Mouse (Mus musculus): ENCODE results near the gene Gba. TPM values are rescaled to one million over a fixed set of nuclear protein-coding genes. Genes with fewer than 3 reads are reported as not detected.

The Gba gene
- total and polyA plus RNA-seq, 3 experiments, result 49.1 to 55.0 TPM; not detected in 1

DNA sequence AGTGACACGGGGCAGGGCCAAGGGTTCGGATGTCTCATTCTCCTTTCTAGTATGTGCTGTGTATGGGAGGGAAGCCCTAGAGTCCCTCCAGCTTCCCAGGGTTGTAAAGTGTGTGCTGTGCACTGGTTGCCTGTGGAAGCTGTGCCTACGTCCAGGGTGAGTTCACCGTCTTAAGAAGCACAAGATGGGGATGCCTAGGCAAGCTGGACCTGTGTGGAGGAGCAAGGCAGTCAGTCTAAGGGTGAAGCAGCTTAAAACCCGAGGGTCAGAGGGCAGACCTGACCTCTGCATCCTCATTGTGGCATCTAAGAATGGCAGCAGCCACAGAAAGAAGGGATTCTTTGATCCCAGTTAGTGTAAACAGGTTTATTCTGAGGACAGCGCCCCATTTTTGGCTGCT lies 6.0 kb downstream of the Gba start:
- Histone ChIP-seq H3K27ac (ENCODE audit: control insufficient read depth, low read depth, low read length) (no peak overlapping the region), H3K36me3 (ENCODE audit: control insufficient read depth in 1 of 2, insufficient read depth in 2 of 2, low read length in 2 of 2) (peaks cover 0 to 5% of the 10 kb centered on the region in 2 experiments; a peak in 3 of 4 replicates), H3K9ac (ENCODE audit: control insufficient read depth, low read depth, low read length, poor library complexity, severe bottlenecking) (no peak overlapping the region), H3K27me3 (ENCODE audit: control insufficient read depth in 1 of 2, insufficient read depth in 2 of 2, low read length in 2 of 2) (no peaks in the 10 kb centered on the region), H3K79me2 (ENCODE audit: control insufficient read depth, insufficient read depth, low read length, poor library complexity) (peaks cover 10% of the 10 kb centered on the region), H3K9me3 (replicated peaks; ENCODE audit: insufficient read depth, low read length) (no peaks in the 10 kb centered on the region), H3K4me3 (ENCODE audit: control insufficient read depth in 1 of 2, insufficient read depth in 1 of 2, low read depth in 2 of 2, low read length in 2 of 2) (no peak overlapping the region), H3K4me1 (ENCODE audit: control insufficient read depth in 1 of 2, insufficient read depth in 2 of 2, low read length in 2 of 2) (peaks cover 0 to 8% of the 10 kb centered on the region in 2 experiments; a peak in 3 of 4 replicates)
- DNase-seq (ENCODE audit: low read depth, low spot score), result no peak
- TF ChIP-seq MYC (IDR thresholded peaks at IDR 0.05; ENCODE audit: low read depth, low read length) (no peak), ZMIZ1 (IDR thresholded peaks at IDR 0.05; ENCODE audit: low read depth, low read length) (peak; percentile 55)

DNA sequence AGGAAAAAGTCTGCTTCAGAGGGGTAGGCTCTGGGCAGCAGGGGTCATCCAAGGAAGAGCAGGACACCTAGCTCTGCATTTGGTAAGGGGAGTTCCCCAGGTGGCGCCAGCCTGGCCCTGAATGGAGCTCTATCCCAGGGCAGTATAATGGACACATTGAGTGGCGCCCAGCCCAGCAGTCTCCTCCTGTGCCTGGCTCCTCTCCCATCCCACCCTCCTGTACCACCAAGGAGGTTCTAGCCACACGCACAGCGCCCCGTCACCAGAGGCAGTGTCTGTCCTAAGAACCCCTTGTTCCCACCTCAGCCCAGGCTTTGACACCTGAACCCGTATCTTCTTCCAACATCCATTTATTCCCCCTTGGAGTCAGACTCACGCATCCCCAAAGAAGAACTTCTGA lies 7.0 kb downstream of the Gba start:
- peak in 1 of 2 experiments; percentile 44; a peak in 1 of 4 replicates for TF ChIP-seq POLR2A (IDR thresholded peaks at IDR 0.05; ENCODE audit: control insufficient read depth in 1 of 2, insufficient read depth in 1 of 2, low read depth in 1 of 2, low read length in 2 of 2, poor library complexity in 1 of 2)
- TF ChIP-seq EP300 (IDR thresholded peaks at IDR 0.05; ENCODE audit: low read depth in 1 of 2, low read length in 2 of 2), result no peak
- Histone ChIP-seq H3K79me2 (ENCODE audit: control insufficient read depth, insufficient read depth, low read length, poor library complexity) (peaks cover 10% of the 10 kb centered on the region), H3K9me3 (replicated peaks; ENCODE audit: insufficient read depth, low read length) (no peaks in the 10 kb centered on the region), H3K4me1 (ENCODE audit: control insufficient read depth in 1 of 2, insufficient read depth in 2 of 2, low read length in 2 of 2) (peaks cover 0 to 8% of the 10 kb centered on the region in 2 experiments; a peak in 3 of 4 replicates), H3K27me3 (ENCODE audit: control insufficient read depth in 1 of 2, insufficient read depth in 2 of 2, low read length in 2 of 2) (no peaks in the 10 kb centered on the region), H3K36me3 (ENCODE audit: control insufficient read depth in 1 of 2, insufficient read depth in 2 of 2, low read length in 2 of 2) (peaks cover 0 to 5% of the 10 kb centered on the region in 2 experiments; a peak in 3 of 4 replicates), H3K9ac (ENCODE audit: control insufficient read depth, low read depth, low read length, poor library complexity, severe bottlenecking) (no peak overlapping the region), H3K27ac (ENCODE audit: control insufficient read depth, low read depth, low read length) (no peak overlapping the region), H3K4me3 (ENCODE audit: control insufficient read depth in 1 of 2, insufficient read depth in 1 of 2, low read depth in 2 of 2, low read length in 2 of 2) (no peak overlapping the region)
- DNase-seq (ENCODE audit: low read depth, low spot score), result no peak

DNA sequence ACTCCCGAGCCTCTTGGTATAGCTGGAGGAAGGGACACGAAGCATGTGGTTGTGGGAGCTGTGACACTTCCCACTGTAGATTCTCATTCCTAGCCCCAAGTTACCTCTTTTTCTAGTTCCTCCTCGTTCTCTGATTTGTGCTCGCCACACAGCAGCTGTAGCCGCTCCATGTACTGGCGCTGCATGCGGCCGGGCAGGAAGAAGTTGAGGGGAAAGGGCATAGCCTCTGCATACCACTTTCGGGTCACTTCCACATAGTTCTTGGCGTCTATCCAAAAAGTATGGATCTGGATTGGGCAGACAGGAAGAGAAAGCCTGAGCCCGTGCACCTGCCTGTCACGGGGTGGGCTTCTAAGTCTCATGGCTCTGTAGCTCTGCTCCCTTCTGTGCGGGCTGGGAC lies 7.4 kb downstream of the Gba start:
- peaks cover 0 to 6% of the 10 kb centered on the region in 2 experiments; a peak in 3 of 4 replicates for H3K36me3 ChIP-seq (ENCODE audit: control insufficient read depth in 1 of 2, insufficient read depth in 2 of 2, low read length in 2 of 2)

DNA sequence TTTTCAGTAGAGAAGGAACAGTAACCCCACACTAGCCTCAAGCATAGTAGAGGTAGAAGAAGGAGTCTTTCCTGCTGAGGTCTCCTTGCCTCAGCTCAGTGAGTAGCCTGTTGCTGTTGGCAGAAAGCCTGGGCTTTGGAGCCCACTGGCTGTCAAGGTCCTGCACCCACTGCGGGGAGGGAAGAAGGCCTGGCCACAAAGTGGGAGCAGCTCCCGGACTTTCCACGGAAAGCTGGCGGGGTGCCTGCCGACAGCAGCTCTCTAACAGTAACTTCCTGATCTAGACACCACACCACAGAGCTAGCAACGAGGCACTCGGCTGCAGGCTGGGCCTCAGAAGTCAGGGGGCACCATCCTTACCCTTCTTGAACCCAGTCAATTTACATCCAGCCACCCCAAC lies 8.0 kb downstream of the Gba start:
- TF ChIP-seq BHLHE40 (IDR thresholded peaks at IDR 0.05; ENCODE audit: borderline replicate concordance, low read depth, low read length), result no peak
- TF ChIP-seq CHD2 (IDR thresholded peaks at IDR 0.05; ENCODE audit: low read length), result no peak
- TF ChIP-seq MYB (IDR thresholded peaks at IDR 0.05; ENCODE audit: low read depth, low read length), result no peak
- TF ChIP-seq ZMIZ1 (IDR thresholded peaks at IDR 0.05; ENCODE audit: low read depth, low read length), result no peak
- no peak for TF ChIP-seq TBP (IDR thresholded peaks at IDR 0.05; ENCODE audit: low read depth, low read length)
- no peak for TF ChIP-seq SMC3 (IDR thresholded peaks at IDR 0.05; ENCODE audit: low read depth, low read length)
- TF ChIP-seq POLR2AphosphoS5 (IDR thresholded peaks at IDR 0.05; ENCODE audit: borderline replicate concordance, low read depth, low read length), result no peak
- TF ChIP-seq MXI1 (IDR thresholded peaks at IDR 0.05; ENCODE audit: low read depth, low read length), result no peak
- TF ChIP-seq RCOR1 (IDR thresholded peaks at IDR 0.05; ENCODE audit: low read depth, low read length), result no peak
- no peak for TF ChIP-seq NRF1 (IDR thresholded peaks at IDR 0.05; ENCODE audit: insufficient read depth, low read depth, low read length, poor library complexity, severe bottlenecking)
- TF ChIP-seq TCF12 (IDR thresholded peaks at IDR 0.05; ENCODE audit: low read depth, low read length), result no peak
- TF ChIP-seq ZNF384 (IDR thresholded peaks at IDR 0.05; ENCODE audit: low read depth, low read length), result no peak
- no peak for TF ChIP-seq ZKSCAN1 (IDR thresholded peaks at IDR 0.05; ENCODE audit: low read depth, low read length)
- TF ChIP-seq ETS1 (IDR thresholded peaks at IDR 0.05; ENCODE audit: low read depth, low read length), result no peak
- DNase-seq (ENCODE audit: low read depth, low spot score), result no peak
- Histone ChIP-seq H3K36me3 (ENCODE audit: control insufficient read depth in 1 of 2, insufficient read depth in 2 of 2, low read length in 2 of 2) (peaks cover 0 to 9% of the 10 kb centered on the region in 2 experiments; a peak in 3 of 4 replicates), H3K9me3 (replicated peaks; ENCODE audit: insufficient read depth, low read length) (no peaks in the 10 kb centered on the region), H3K4me3 (ENCODE audit: control insufficient read depth in 1 of 2, insufficient read depth in 1 of 2, low read depth in 2 of 2, low read length in 2 of 2) (no peak overlapping the region), H3K27me3 (ENCODE audit: control insufficient read depth in 1 of 2, insufficient read depth in 2 of 2, low read length in 2 of 2) (no peaks in the 10 kb centered on the region), H3K79me2 (ENCODE audit: control insufficient read depth, insufficient read depth, low read length, poor library complexity) (peaks cover 10% of the 10 kb centered on the region), H3K9ac (ENCODE audit: control insufficient read depth, low read depth, low read length, poor library complexity, severe bottlenecking) (no peak overlapping the region), H3K27ac (ENCODE audit: control insufficient read depth, low read depth, low read length) (no peak overlapping the region), H3K4me1 (ENCODE audit: control insufficient read depth in 1 of 2, insufficient read depth in 2 of 2, low read length in 2 of 2) (peaks cover 2 to 14% of the 10 kb centered on the region in 2 experiments; a peak in 3 of 4 replicates)

More for the DNA sequence above, 7.4 kb downstream of the Gba start:
- H3K9me3 ChIP-seq (replicated peaks; ENCODE audit: insufficient read depth, low read length), result no peaks in the 10 kb centered on the region
- H3K27me3 ChIP-seq (ENCODE audit: control insufficient read depth in 1 of 2, insufficient read depth in 2 of 2, low read length in 2 of 2), result no peaks in the 10 kb centered on the region
- no peak for DNase-seq (ENCODE audit: low read depth, low spot score)
- H3K79me2 ChIP-seq (ENCODE audit: control insufficient read depth, insufficient read depth, low read length, poor library complexity), result peaks cover 10% of the 10 kb centered on the region
- no peak overlapping the region for H3K27ac ChIP-seq (ENCODE audit: control insufficient read depth, low read depth, low read length)
- H3K4me1 ChIP-seq (ENCODE audit: control insufficient read depth in 1 of 2, insufficient read depth in 2 of 2, low read length in 2 of 2), result peaks cover under 1 to 11% of the 10 kb centered on the region in 2 experiments; a peak in 3 of 4 replicates
- H3K4me3 ChIP-seq (ENCODE audit: control insufficient read depth in 1 of 2, insufficient read depth in 1 of 2, low read depth in 2 of 2, low read length in 2 of 2), result no peak overlapping the region
- H3K9ac ChIP-seq (ENCODE audit: control insufficient read depth, low read depth, low read length, poor library complexity, severe bottlenecking), result no peak overlapping the region
- TF ChIP-seq JUND (IDR thresholded peaks at IDR 0.05; ENCODE audit: low read depth, low read length) (no peak), TCF12 (IDR thresholded peaks at IDR 0.05; ENCODE audit: low read depth, low read length) (no peak), RCOR1 (IDR thresholded peaks at IDR 0.05; ENCODE audit: low read depth, low read length) (no peak), MEF2A (IDR thresholded peaks at IDR 0.05; ENCODE audit: extremely low read depth, insufficient replicate concordance, low read depth, low read length, poor library complexity, severe bottlenecking) (no peak), EP300 (IDR thresholded peaks at IDR 0.05; ENCODE audit: low read depth in 1 of 2, low read length in 2 of 2) (no peak), UBTF (IDR thresholded peaks at IDR 0.05; ENCODE audit: borderline replicate concordance, insufficient read depth, low read depth, low read length) (no peak), MAFK (IDR thresholded peaks at IDR 0.05; ENCODE audit: borderline replicate concordance, low read depth, low read length) (no peak)
